Mouse (Mus musculus): ENCODE data around the gene Smok2b.
"Not testable (repeated sequence)": the region's sequence is repeated elsewhere in the genome, so short reads cannot be mapped to it uniquely, and the experiment has no call there.

Smok2b gene

DNA sequence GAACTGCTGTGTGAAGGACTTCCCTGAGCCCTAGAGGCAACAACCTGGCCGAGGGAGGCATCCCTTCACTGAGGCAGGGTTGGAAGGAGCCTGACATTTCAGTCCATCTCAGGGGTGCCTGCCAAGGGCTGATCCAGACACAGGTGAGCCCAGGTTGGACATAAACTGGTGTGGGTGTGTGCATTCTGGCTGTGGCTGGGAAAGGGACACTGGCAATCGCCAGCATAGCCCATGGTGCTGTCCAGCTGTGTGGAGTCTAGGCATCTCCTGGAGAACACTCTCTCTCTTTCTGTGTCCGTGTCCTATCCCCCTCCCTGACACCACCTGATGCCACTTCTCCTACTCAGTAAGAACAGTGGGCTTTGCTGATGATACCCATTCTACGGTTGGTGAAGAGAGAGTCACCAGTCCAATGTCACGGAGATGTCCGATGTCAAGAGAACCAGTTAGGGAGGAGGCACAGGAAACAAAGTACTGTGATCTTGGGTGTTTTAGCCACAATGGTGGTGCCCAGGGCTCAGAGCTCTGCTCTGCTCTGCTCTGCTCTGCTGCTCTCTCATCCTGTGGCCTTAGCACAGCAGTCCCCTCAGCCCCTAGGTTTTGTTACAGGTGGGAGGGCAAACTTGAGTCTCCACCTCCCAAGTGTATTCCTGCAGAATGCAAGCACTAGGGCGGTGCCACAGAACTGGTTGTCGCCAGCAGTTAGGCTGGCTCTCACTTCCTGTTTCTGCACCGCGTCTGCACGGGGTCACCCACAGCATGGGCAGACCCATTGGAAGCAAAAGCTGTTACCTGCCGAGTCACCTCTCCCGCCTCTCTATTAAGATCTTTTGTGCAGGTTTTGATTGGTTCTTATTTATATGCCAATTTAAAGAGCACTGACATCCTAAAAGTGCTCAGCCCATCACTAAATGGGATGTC, 11.0 kb downstream of the Smok2b start:
- in situ Hi-C loops (cut with MseI, MboI), result not testable (repeated sequence)

DNA sequence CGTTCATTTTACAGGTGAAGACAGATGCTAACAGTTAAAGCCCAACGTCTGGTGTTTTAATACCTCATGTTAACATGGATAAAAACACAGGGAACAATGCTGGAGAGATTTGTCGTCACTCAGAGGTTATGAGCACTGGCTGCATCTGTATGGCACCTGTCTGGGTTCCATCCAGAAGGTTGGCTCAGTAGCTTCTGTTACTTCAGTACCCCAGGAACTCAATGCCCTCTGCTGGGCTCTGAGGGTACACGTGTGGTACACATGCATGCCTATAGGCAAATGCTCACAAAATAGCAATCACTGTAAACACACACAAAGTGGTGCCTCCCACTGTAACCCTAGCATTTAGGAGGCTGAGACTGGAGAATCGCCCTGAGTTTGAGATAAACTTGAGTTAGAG, 24.7 kb downstream of the Smok2b start:
- in situ Hi-C loops (cut with MseI, MboI), result not testable (repeated sequence)
